Mouse (Mus musculus) cortical plate, adult 2 months (tissue): ENCODE results near the gene Vps35l. TPM values are rescaled to one million over a fixed set of nuclear protein-coding genes. Genes with fewer than 3 reads are reported as not detected.

ENCODE experiments used
- H3K27ac ChIP-seq: fragments of 200-500 bp; 2 replicates; pipeline ENCODE4 v1.5.1; 2012; ENCODE audit warnings: low read length, control low read depth, inconsistent platforms; ENCODE audit not compliant: insufficient read depth
- H3K4me1 ChIP-seq: fragments of 200-500 bp; 2 replicates; pipeline ENCODE4 v1.6.1; 2011; ENCODE audit warnings: low read length; ENCODE audit not compliant: control insufficient read depth, insufficient read depth
- H3K4me3 ChIP-seq: fragments of 200-500 bp; 2 replicates; pipeline ENCODE4 v1.5.1; 2011; ENCODE audit warnings: mild to moderate bottlenecking, low read length, control low read depth; ENCODE audit not compliant: insufficient read depth
- CTCF ChIP-seq: fragments of 200-500 bp; IDR thresholded peaks from 2 replicates; pipeline ENCODE4 v1.5.1; 2011; ENCODE audit warnings: mild to moderate bottlenecking, control low read depth, low read length; ENCODE audit not compliant: insufficient read depth; ENCODE audit errors: extremely low read depth
- POLR2A ChIP-seq: fragments of 200-500 bp; IDR thresholded peaks from 2 replicates; pipeline ENCODE4 v1.6.1; 2011; ENCODE audit warnings: mild to moderate bottlenecking, low read length, control low read depth; ENCODE audit not compliant: insufficient read depth; ENCODE audit errors: extremely low read depth
- polyA plus RNA-seq: library from polyadenylated mRNA; depleted of rRNA; stranded (reverse); fragments of >200 nt; gene quantifications from 2 replicates; pipeline ENCODE4 v1.2.3, GENCODE M21; 2012

Vps35l gene
- polyA plus RNA-seq, 1 experiment: 57.4 TPM

DNA sequence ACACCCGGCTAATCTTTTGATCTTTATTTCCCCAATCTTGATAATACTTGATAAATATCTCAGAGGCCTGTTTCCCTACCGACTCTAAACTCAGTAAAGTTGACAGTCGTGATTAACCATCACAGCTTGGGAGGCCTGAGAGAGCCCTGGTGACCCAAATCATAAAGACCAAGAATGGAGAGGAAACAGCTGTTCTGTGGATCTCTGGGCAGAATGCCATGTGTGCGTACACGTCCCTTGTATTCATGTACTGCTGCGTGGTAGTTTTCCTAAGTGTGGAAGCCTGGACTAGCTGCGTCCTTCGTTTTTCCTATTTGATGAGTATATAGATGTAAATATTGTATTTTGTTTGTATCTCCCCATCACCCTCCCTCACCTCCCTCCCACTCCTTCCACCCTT lies 67.9 kb downstream of the Vps35l start:
- Histone ChIP-seq H3K4me1 (no peaks in the 10 kb centered on the region; the same call in 1 of the 2 replicates), H3K27ac (no peak overlapping the region), H3K4me3 (no peak overlapping the region)
- TF ChIP-seq CTCF: no peak
- no peak for TF ChIP-seq POLR2A

DNA sequence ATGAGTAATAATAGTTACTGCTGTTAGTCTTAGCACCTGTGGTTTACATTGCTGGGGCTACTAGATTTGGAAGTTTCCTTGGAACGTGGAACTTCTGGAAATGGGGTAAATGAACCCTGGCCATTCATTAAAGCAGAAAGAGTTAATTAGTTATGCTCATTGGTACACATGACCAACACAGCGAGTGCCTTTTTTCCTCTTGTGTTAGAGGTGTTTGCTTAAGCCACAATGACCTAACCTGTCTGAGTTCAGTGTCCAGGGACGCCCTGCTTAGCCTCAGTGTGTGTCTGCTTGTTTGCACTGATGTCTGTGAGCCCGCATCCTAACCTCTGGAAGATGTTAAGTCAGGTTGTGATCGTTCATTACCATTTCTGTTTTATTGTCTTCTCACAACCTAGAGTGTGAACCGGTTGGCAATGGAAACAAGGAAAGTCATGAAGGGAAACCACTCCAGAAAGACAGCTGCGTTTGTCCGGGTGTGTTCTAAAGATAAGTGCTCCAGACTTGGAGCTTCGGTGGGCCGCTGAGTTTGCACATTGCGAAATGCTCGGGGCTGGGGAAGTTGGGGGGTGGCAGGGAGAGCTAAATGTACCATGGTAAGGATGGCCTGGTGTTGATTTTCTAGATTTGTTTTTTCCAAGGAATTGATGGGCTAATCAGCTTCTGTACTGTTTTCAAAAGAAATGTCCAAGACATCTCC lies 71.5 kb downstream of the Vps35l start:
- H3K27ac ChIP-seq: no peak overlapping the region
- TF ChIP-seq CTCF: no peak
- H3K4me1 ChIP-seq: peaks cover 3% of the 10 kb centered on the region
- no peak overlapping the region for H3K4me3 ChIP-seq

DNA sequence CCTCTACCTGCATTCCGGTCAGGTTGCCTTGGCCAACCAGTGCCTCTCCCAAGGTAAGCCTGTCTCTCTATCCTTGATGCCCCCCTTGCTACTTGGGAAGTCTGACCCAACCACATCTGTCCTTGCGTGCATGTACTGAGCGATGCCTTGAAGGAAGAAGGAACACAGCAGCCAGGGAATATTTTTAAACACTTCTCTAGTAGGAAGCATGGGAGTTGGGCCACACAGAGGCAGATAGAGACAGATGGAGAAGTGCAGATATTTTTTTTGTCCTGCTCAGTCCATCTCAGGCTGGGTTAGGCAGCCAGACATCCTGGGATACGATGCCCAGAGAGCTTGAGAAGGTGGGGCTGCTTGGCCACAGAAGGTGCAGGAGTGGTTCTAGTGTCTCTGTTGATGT lies 73.6 kb downstream of the Vps35l start:
- TF ChIP-seq CTCF: no peak
- no peak for TF ChIP-seq POLR2A

DNA sequence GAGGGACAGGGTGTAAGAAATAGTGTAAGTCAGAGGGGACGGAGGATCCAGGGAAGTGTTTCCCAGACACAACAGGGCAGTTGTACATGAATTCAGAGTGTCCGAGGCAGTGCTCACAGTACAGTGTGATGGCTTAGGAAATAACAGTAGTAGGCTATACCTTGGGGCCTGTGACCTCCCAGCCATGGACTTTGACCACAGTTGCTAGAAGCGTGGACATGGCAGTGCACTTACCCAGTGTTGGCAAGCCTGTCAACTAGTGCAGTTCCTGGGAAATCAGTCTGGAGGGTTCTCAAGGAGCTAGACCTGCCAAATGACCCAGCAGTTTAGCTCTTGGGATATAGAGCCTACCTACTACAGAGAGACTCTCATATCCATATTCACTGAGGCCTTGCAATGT lies 76.2 kb downstream of the Vps35l start:
- TF ChIP-seq POLR2A: no peak
- TF ChIP-seq CTCF: no peak
- Histone ChIP-seq H3K27ac (no peak overlapping the region), H3K4me3 (no peak overlapping the region), H3K4me1 (peaks cover 3% of the 10 kb centered on the region)

More for the DNA sequence above, 73.6 kb downstream of the Vps35l start:
- Histone ChIP-seq H3K4me3 (no peak overlapping the region), H3K27ac (no peak overlapping the region), H3K4me1 (peaks cover 3% of the 10 kb centered on the region; the same call in 1 of the 2 replicates)

DNA sequence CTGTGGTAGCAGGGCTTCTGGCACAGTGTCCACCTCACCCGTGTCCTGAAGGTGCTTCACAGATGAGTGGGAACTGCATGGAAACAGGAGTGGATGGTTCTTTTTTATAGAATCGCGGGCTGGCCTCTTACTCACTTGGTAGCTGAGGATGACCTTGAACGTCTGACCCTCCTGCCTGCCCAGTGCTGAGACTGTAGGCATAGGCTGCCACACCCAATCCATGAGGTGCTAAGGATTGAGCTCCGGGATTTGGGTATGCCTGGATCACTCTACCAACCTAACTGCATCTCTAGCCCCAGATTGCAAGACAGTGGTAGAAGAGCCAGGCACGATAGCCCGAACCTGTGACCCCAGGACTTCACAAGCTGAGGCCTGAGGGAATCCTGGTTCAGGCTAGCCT lies 77.7 kb downstream of the Vps35l start:
- Histone ChIP-seq H3K4me1 (peaks cover 5% of the 10 kb centered on the region), H3K4me3 (no peak overlapping the region), H3K27ac (no peak overlapping the region)
- TF ChIP-seq POLR2A (no peak), CTCF (no peak)

DNA sequence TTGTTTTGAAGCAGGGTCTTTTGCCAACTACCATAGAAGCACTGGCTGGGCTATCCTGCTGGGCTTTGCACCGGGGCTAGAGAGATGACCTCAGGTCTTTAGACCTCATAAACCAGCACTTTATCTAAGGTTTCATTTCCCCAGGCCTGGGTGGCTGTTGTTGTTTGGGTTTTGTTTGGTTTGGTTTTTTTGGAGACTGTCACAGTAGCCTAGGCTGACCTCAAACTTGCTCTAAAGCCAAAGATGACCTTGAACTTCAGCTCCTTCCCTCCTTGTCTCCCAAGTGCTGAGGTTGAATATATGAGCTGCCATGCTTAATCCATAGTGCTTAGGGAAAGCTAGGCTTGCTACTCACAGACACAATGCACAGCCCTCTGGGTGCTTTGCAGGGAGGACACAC lies 79.6 kb downstream of the Vps35l start:
- peaks cover 1% of the 10 kb centered on the region; the same call in 1 of the 2 replicates for H3K4me1 ChIP-seq
- H3K4me3 ChIP-seq: no peak overlapping the region
- H3K27ac ChIP-seq: no peak overlapping the region
- TF ChIP-seq CTCF: no peak
- no peak for TF ChIP-seq POLR2A

DNA sequence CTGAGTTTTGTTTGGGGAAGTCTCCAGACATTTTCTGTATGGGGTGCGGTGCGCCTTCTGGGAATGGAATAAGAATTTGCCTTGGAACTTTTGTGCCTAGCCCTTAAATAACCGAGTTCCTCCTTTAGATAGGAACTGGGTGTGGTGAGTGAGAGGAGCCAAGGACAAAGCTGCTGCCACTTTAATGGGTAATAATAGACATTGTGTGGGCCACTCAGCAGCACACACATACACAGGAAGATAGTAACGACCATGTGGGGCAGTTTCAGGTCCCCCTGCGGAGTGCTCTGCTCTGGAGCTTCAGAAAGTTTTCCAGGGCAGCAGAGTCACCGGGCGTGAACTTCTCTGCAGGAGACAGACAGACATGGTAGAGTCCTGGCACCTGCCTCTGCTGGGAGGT lies 81.3 kb downstream of the Vps35l start:
- no peak for TF ChIP-seq POLR2A
- TF ChIP-seq CTCF: no peak

DNA sequence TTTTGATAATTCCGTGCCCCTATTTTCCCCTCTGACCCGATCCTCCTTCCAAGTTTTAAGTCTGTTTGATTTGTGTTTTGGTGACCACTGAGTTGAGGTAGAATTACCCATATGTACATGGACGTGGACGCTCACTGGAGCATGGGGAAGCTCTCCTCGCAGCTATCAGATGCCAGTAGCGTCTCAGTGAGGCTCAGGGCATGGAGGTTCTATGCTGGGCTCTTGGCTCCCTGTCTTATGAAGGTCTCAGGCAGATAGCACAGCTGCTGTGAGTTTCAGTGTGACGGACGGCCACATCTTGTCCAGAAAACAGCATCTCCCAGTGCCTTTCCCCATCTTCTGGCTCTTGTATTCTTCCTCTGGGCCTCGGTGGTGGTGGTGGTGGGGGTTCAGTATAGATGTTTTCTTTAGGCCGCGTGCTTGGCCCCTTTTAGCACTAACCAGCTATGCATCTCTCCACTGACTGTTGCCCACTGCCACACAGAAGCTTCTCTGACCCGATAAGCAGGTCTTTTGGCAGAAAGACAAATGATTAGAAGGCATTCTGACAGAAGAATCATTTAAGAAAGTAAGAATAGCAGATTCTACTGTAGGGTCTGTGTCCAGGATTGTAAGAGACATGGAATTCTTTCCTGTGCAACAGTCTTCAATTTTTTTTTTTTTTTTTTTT lies 82.0 kb downstream of the Vps35l start:
- TF ChIP-seq POLR2A (no peak), CTCF (no peak)
- Histone ChIP-seq H3K4me1 (peaks cover 1% of the 10 kb centered on the region; the same call in 1 of the 2 replicates), H3K4me3 (no peak overlapping the region), H3K27ac (no peak overlapping the region)

More for the DNA sequence above, 81.3 kb downstream of the Vps35l start:
- H3K4me1 ChIP-seq: peaks cover 1% of the 10 kb centered on the region; the same call in 1 of the 2 replicates
- H3K4me3 ChIP-seq: no peak overlapping the region
- no peak overlapping the region for H3K27ac ChIP-seq

DNA sequence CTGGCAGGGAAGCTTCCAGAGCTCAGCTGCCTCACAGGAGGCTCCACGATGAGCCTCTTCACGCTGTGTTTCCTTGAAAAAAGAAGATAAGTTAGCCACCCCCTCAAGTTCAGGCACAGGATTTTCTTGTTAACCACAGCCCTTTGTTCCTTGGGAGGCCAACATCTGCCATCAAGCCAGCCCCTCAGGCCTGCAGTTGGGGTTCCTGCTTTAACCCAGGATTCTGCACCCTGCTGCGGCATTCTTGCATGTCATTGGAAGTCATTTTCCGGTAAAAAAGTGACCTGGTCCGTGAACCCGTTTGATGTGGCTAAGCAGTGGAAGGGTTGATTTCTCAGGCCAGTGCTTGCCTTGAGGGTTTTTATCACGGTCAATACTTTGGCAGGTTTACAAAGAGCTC lies 84.4 kb downstream of the Vps35l start:
- no peak overlapping the region for H3K27ac ChIP-seq
- no peak overlapping the region for H3K4me3 ChIP-seq
- H3K4me1 ChIP-seq: peaks cover 4% of the 10 kb centered on the region
- TF ChIP-seq CTCF (no peak), POLR2A (no peak)

DNA sequence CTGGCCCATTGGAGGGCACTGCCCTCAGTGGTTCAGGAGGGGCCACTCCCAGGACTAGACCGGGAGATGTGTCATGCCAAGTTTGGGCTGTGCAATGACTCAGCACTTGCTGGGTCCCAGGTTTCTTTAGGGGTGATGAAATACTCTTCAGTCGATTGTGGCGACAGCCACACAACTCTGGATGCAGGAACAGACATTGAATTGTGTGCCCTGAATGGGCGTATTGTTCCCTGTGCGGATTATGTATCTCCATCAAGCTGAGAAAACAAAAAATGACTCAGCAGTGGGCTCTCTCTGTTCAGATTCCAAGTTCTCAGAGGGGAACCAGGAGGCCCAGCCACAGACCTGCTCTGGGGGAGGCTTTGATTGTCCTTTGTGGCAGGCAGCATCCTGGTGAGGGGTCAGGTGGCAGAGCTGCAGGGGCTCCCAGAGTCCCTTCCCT lies 88.0 kb downstream of the Vps35l start:
- H3K4me1 ChIP-seq: peaks cover 2% of the 10 kb centered on the region
- no peak overlapping the region for H3K27ac ChIP-seq
- TF ChIP-seq CTCF (no peak), POLR2A (no peak)
- no peak overlapping the region for H3K4me3 ChIP-seq
